Mouse (Mus musculus) C2C12 (cell line): Measurements from ENCODE around the gene Zbtb6.

ENCODE experiments used
- CEBPB ChIP-seq: IDR thresholded peaks from one replicate; pipeline ENCODE4 v1.6.1; 2011; ENCODE audit warnings: low read depth, mild to moderate bottlenecking, control low read depth, moderate library complexity
- CTCF ChIP-seq: IDR thresholded peaks from one replicate; pipeline ENCODE4 v1.5.1; 2011; ENCODE audit not compliant: control insufficient read depth, insufficient read depth, insufficient read length
- MYOD1 ChIP-seq: IDR thresholded peaks from one replicate; pipeline ENCODE4 v1.6.1; 2011; ENCODE audit warnings: low read depth; ENCODE audit not compliant: control insufficient read depth, insufficient read length
- MYOG ChIP-seq: IDR thresholded peaks from one replicate; pipeline ENCODE4 v1.6.1; 2011; ENCODE audit not compliant: control insufficient read depth, insufficient read length; ENCODE audit errors: extremely low read depth
- USF1 ChIP-seq: IDR thresholded peaks from one replicate; pipeline ENCODE4 v1.6.1; 2011; ENCODE audit warnings: low read depth, mild to moderate bottlenecking, control low read depth, moderate library complexity

DNA sequence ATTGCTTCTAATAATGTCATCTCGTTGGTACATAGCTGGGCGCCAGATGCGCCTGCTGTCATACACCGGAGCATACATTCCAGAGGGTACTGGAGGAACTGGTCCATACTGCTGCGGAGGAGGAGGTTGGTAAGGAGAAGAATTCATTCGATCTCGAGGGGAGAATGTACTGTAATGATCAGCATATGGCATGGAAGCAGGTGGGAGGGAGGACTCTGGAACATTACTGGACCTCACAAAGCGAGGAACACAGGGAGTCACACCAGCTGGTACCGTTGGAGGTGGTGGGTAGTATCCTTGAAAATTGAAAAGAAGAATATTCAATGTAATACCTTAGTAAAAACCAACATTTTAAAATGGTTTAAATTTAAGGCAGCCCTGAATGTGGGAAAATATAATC, 60.0 kb downstream of the Zbtb6 start:
- TF ChIP-seq CTCF (no peak), MYOG (no peak), USF1 (no peak), CEBPB (no peak), MYOD1 (no peak)
